Mouse (Mus musculus): Measurements from ENCODE around the gene Abca2. TPM values are rescaled to one million over a fixed set of nuclear protein-coding genes. Genes with fewer than 3 reads are reported as not detected.

Abca2 gene
- total and polyA plus RNA-seq, 2 experiments = 11.1 to 48.7 TPM

GRCm38 (mm10) chr2:25468962-25469915 is 40.7 kb downstream of the Abca2 start:
- TF ChIP-seq CTCF (IDR thresholded peaks at IDR 0.05; ENCODE audit: low read depth, low read length) = no peak
- no peak for TF ChIP-seq POLR2A (IDR thresholded peaks at IDR 0.05; ENCODE audit: extremely low read depth, insufficient read depth, low read length)
- Histone ChIP-seq H3K27ac (replicated peaks; ENCODE audit: insufficient read depth, low read depth, low read length) (no peak overlapping the region), H3K4me1 (ENCODE audit: control insufficient read depth, insufficient read depth, low read length) (peaks cover 17% of the 10 kb centered on the region), H3K79me2 (ENCODE audit: control insufficient read depth, insufficient read depth, low read length) (no peaks in the 10 kb centered on the region), H3K36me3 (ENCODE audit: control insufficient read depth, insufficient read depth, low read length) (no peaks in the 10 kb centered on the region), H3K9ac (ENCODE audit: low read depth, low read length) (no peak overlapping the region), H3K27me3 (ENCODE audit: control insufficient read depth, insufficient read depth, low read length) (no peaks in the 10 kb centered on the region), H3K4me3 (ENCODE audit: insufficient read depth, low read depth, low read length) (no peak overlapping the region)
- DNase-seq (ENCODE audit: extremely low read depth, low read depth, low spot score) = no peak
- WGBS = 89% methylated on average over 10 of the region's 10 CpGs

DNA sequence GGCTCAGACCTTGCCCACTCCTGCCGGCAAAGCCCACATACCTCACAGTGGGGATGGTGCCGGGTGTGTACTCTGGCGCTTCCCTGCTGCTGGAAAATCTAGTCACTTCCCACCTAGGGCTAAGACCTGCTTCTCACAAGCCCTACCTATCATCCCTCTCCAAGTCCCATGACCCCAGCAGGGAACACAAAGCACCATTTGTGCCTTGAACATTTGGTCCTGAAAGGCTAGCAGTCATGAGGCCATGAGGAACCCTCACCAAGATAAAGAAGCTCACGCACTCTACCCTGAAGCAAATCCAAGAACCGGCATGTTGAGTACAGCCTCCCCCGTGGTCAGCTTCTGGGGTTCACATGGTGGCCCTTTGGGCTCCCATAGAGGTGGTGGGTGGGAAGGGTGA is 41.5 kb downstream of the Abca2 start, which contains the start of gene Ptgds:
Gene Ptgds, minus strand, starts transcription at position 78 of the 400 bp plus-strand sequence.
- 71% methylated on average over 6 of the region's 6 CpGs for WGBS
- H3K27ac ChIP-seq (replicated peaks; ENCODE audit: insufficient read depth, low read depth, low read length) = no peak within 1 kb of the TSS
- DNase-seq (ENCODE audit: extremely low read depth, low read depth, low spot score) = no peak

DNA sequence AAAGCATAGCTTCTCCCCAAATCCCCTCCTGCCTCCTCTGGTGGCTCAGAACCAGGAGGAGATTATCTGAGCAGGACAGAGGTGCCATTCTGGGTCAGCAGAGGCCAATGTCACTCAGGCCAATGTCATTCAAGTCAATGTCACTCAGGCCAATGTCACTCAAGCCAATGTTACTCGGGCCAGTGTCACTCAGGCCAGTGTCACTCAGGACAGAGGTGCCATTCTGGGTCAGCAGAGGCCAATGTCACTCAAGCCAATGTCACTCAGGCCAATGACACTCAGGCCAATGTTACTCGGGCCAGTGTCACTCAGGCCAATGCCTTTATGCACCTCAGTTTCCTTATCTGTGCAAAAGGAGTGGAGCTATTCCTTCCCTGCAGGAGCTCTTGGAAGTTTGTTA is 44.0 kb downstream of the Abca2 start:
- H3K27ac ChIP-seq (replicated peaks; ENCODE audit: insufficient read depth, low read depth, low read length) = peak overlapping the region; percentile 16
- WGBS = 14% methylated on average over 2 of the region's 2 CpGs
- H3K9ac ChIP-seq (ENCODE audit: low read depth, low read length) = no peak overlapping the region

More for the DNA sequence above, 41.5 kb downstream of the Abca2 start, which contains the start of gene Ptgds:
- Histone ChIP-seq H3K36me3 (ENCODE audit: control insufficient read depth, insufficient read depth, low read length) (no peaks in the 10 kb centered on the region), H3K79me2 (ENCODE audit: control insufficient read depth, insufficient read depth, low read length) (no peaks in the 10 kb centered on the region), H3K27me3 (ENCODE audit: control insufficient read depth, insufficient read depth, low read length) (no peaks in the 10 kb centered on the region), H3K9ac (ENCODE audit: low read depth, low read length) (no peak within 1 kb of the TSS), H3K4me1 (ENCODE audit: control insufficient read depth, insufficient read depth, low read length) (peaks cover 17% of the 10 kb centered on the region), H3K4me3 (ENCODE audit: insufficient read depth, low read depth, low read length) (no peak within 1 kb of the TSS)
- no peak for TF ChIP-seq CTCF (IDR thresholded peaks at IDR 0.05; ENCODE audit: low read depth, low read length)
- no peak for TF ChIP-seq POLR2A (IDR thresholded peaks at IDR 0.05; ENCODE audit: extremely low read depth, insufficient read depth, low read length)

GRCm38 (mm10) chr2:25477541-25477940 is 49.0 kb downstream of the Abca2 start:
- Histone ChIP-seq H3K36me3 (ENCODE audit: control insufficient read depth, insufficient read depth, low read length) (no peaks in the 10 kb centered on the region), H3K4me1 (ENCODE audit: control insufficient read depth, insufficient read depth, low read length) (peaks cover 28% of the 10 kb centered on the region), H3K79me2 (ENCODE audit: control insufficient read depth, insufficient read depth, low read length) (no peaks in the 10 kb centered on the region), H3K4me3 (ENCODE audit: insufficient read depth, low read depth, low read length) (no peak overlapping the region), H3K9ac (ENCODE audit: low read depth, low read length) (no peak overlapping the region), H3K27me3 (ENCODE audit: control insufficient read depth, insufficient read depth, low read length) (no peaks in the 10 kb centered on the region), H3K27ac (replicated peaks; ENCODE audit: insufficient read depth, low read depth, low read length) (no peak overlapping the region; the same call in 1 of the 2 replicates)
- 89% methylated on average over 8 of the region's 8 CpGs for WGBS
- no peak for DNase-seq (ENCODE audit: extremely low read depth, low read depth, low spot score)
- TF ChIP-seq POLR2A (IDR thresholded peaks at IDR 0.05; ENCODE audit: extremely low read depth, insufficient read depth, low read length) (no peak), CTCF (IDR thresholded peaks at IDR 0.05; ENCODE audit: low read depth, low read length) (no peak)

More for the DNA sequence above, 44.0 kb downstream of the Abca2 start:
- Histone ChIP-seq H3K4me3 (ENCODE audit: insufficient read depth, low read depth, low read length) (no peak overlapping the region), H3K27me3 (ENCODE audit: control insufficient read depth, insufficient read depth, low read length) (no peaks in the 10 kb centered on the region), H3K79me2 (ENCODE audit: control insufficient read depth, insufficient read depth, low read length) (no peaks in the 10 kb centered on the region), H3K36me3 (ENCODE audit: control insufficient read depth, insufficient read depth, low read length) (no peaks in the 10 kb centered on the region), H3K4me1 (ENCODE audit: control insufficient read depth, insufficient read depth, low read length) (peaks cover 14% of the 10 kb centered on the region)
- no peak for TF ChIP-seq CTCF (IDR thresholded peaks at IDR 0.05; ENCODE audit: low read depth, low read length)
- no peak for TF ChIP-seq POLR2A (IDR thresholded peaks at IDR 0.05; ENCODE audit: extremely low read depth, insufficient read depth, low read length)
- DNase-seq (ENCODE audit: extremely low read depth, low read depth, low spot score) = peak; percentile 98

DNA sequence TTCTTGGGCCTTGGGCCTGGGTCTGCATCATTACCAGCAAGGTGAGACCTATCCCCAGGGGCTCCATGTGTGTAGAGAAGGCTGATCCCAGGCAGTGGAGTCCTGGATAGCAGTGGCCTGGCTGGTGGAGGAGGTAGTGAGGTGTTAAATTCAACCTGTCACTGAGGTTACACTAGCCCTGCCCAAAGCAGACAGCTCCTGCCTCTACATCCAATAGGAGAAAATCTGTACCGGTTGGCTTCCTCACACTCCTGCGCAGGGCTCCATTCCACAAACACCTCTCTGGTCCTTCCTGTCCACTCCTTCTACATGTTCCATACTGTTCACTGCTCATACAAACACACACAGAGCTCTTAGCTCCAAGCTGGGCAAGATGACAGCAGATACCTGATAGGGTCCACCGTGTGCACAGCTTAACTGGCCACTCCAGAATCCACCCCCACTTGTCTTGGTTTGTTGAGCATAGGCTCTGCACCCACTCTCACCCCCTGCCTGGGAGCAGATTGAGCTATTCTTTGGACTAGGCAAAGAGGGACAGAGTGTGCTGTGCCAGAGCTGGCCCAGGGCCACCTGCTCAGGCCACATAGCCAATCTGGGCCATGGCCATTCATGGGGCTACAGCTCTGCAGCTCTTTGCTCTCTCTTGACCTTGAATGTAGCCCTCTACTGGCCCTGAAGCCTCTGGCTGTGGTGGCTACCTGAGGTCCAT is 49.6 kb downstream of the Abca2 start:
- Histone ChIP-seq H3K79me2 (ENCODE audit: control insufficient read depth, insufficient read depth, low read length) (no peaks in the 10 kb centered on the region), H3K27ac (replicated peaks; ENCODE audit: insufficient read depth, low read depth, low read length) (peak overlapping the region; percentile 5; the same call in 1 of the 2 replicates), H3K4me3 (ENCODE audit: insufficient read depth, low read depth, low read length) (no peak overlapping the region), H3K27me3 (ENCODE audit: control insufficient read depth, insufficient read depth, low read length) (no peaks in the 10 kb centered on the region), H3K36me3 (ENCODE audit: control insufficient read depth, insufficient read depth, low read length) (no peaks in the 10 kb centered on the region), H3K9ac (ENCODE audit: low read depth, low read length) (no peak overlapping the region), H3K4me1 (ENCODE audit: control insufficient read depth, insufficient read depth, low read length) (peaks cover 24% of the 10 kb centered on the region)
- TF ChIP-seq POLR2A (IDR thresholded peaks at IDR 0.05; ENCODE audit: extremely low read depth, insufficient read depth, low read length) (no peak), CTCF (IDR thresholded peaks at IDR 0.05; ENCODE audit: low read depth, low read length) (no peak)
- WGBS = 50% methylated on average over 3 of the region's 3 CpGs
- peak; percentile 86 for DNase-seq (ENCODE audit: extremely low read depth, low read depth, low spot score)
